Mouse (Mus musculus): ENCODE measurements at regions not wholly inside any gene's neighbourhood (a gene's known extent, or its start where the extent isn't known, plus 50 kb on each side); places are given as distances from the start of the nearest gene placed in this dataset.

GRCm38 (mm10) chr4:26637859-26638258, 291.2 kb upstream of the Manea start:
- Histone ChIP-seq H3K9me3 (no peaks in the 10 kb centered on the region), H3K9ac (no peak overlapping the region), H3K27ac (no peak overlapping the region), H3K4me3 (no peak overlapping the region), H3K4me1 (no peaks in the 10 kb centered on the region), H3K36me3 (no peaks in the 10 kb centered on the region), H3K27me3 (replicated peaks) (no peaks in the 10 kb centered on the region), H3K4me2 (replicated peaks) (no peak overlapping the region)
- ATAC-seq (ENCODE audit: low FRiP score, low read depth), result no peak
- 88% methylated on average over 2 of the region's 2 CpGs for WGBS

- 0 out of 2 replicates have a peak, but pooled peaks have one; percentile 37 for ATAC-seq (ENCODE audit: low FRiP score, low read depth)
- 45% methylated on average over 1 of the region's 1 CpGs for WGBS
- no peaks in the 10 kb centered on the region for H3K27me3 ChIP-seq (replicated peaks)
- H3K36me3 ChIP-seq, result no peaks in the 10 kb centered on the region
- H3K4me1 ChIP-seq, result no peaks in the 10 kb centered on the region
- H3K9ac ChIP-seq, result no peak overlapping the region
- no peak overlapping the region for H3K4me2 ChIP-seq (replicated peaks)
- no peaks in the 10 kb centered on the region for H3K9me3 ChIP-seq
- H3K4me3 ChIP-seq, result no peak overlapping the region
- no peak overlapping the region for H3K27ac ChIP-seq
These were observed 284.0 kb upstream of the Manea start for GRCm38 (mm10) chr4:26630553-26631206.

GRCm38 (mm10) chr4:26629710-26630109, 283.0 kb upstream of the Manea start:
- no peak overlapping the region for H3K4me3 ChIP-seq
- no peaks in the 10 kb centered on the region for H3K27me3 ChIP-seq (replicated peaks)
- H3K36me3 ChIP-seq, result no peaks in the 10 kb centered on the region
- no peaks in the 10 kb centered on the region for H3K9me3 ChIP-seq
- no peak for ATAC-seq (ENCODE audit: low FRiP score, low read depth)
- WGBS, result 84% methylated on average over 2 of the region's 2 CpGs
- no peak overlapping the region for H3K4me2 ChIP-seq (replicated peaks)
- no peaks in the 10 kb centered on the region for H3K4me1 ChIP-seq
- no peak overlapping the region for H3K27ac ChIP-seq
- H3K9ac ChIP-seq, result no peak overlapping the region

GRCm38 (mm10) chr4:26627744-26628143, 281.1 kb upstream of the Manea start:
- no peak overlapping the region for H3K9ac ChIP-seq
- H3K4me2 ChIP-seq (replicated peaks), result no peak overlapping the region
- no peak overlapping the region for H3K4me3 ChIP-seq
- no peaks in the 10 kb centered on the region for H3K4me1 ChIP-seq
- 87% methylated on average over 6 of the region's 6 CpGs for WGBS
- no peak for ATAC-seq (ENCODE audit: low FRiP score, low read depth)
- H3K9me3 ChIP-seq, result no peaks in the 10 kb centered on the region
- H3K36me3 ChIP-seq, result no peaks in the 10 kb centered on the region
- H3K27ac ChIP-seq, result no peak overlapping the region
- no peaks in the 10 kb centered on the region for H3K27me3 ChIP-seq (replicated peaks)

- Histone ChIP-seq H3K9me3 (no peaks in the 10 kb centered on the region), H3K27ac (no peak overlapping the region), H3K27me3 (replicated peaks) (no peaks in the 10 kb centered on the region), H3K4me1 (no peaks in the 10 kb centered on the region), H3K4me2 (replicated peaks) (no peak overlapping the region), H3K9ac (no peak overlapping the region), H3K36me3 (no peaks in the 10 kb centered on the region), H3K4me3 (no peak overlapping the region)
- WGBS, result 57% methylated on average over 3 of the region's 3 CpGs
- 0 out of 2 replicates have a peak, but pooled peaks have one; percentile 41 for ATAC-seq (ENCODE audit: low FRiP score, low read depth)
These were observed 242.6 kb upstream of the Manea start for GRCm38 (mm10) chr4:26589081-26589869.

GRCm38 (mm10) chr4:26555690-26556089, 209.0 kb upstream of the Manea start:
- no peaks in the 10 kb centered on the region for H3K27me3 ChIP-seq (replicated peaks)
- ATAC-seq (ENCODE audit: low FRiP score, low read depth), result no peak
- H3K27ac ChIP-seq, result no peak overlapping the region
- no peak overlapping the region for H3K4me3 ChIP-seq
- no peaks in the 10 kb centered on the region for H3K9me3 ChIP-seq
- H3K4me2 ChIP-seq (replicated peaks), result no peak overlapping the region
- H3K9ac ChIP-seq, result no peak overlapping the region
- H3K36me3 ChIP-seq, result no peaks in the 10 kb centered on the region
- 90% methylated on average over 3 of the region's 3 CpGs for WGBS
- no peaks in the 10 kb centered on the region for H3K4me1 ChIP-seq

GRCm38 (mm10) chr4:26543833-26544232, 197.1 kb upstream of the Manea start:
- 67% methylated on average over 1 of the region's 1 CpGs for WGBS
- no peak overlapping the region for H3K27ac ChIP-seq
- no peaks in the 10 kb centered on the region for H3K4me1 ChIP-seq
- no peaks in the 10 kb centered on the region for H3K9me3 ChIP-seq
- no peak overlapping the region for H3K9ac ChIP-seq
- 0 out of 2 replicates have a peak, but pooled peaks have one; percentile 63 for ATAC-seq (ENCODE audit: low FRiP score, low read depth)
- H3K36me3 ChIP-seq, result no peaks in the 10 kb centered on the region
- H3K4me3 ChIP-seq, result no peak overlapping the region
- no peaks in the 10 kb centered on the region for H3K27me3 ChIP-seq (replicated peaks)
- no peak overlapping the region for H3K4me2 ChIP-seq (replicated peaks)

- Histone ChIP-seq H3K9ac (no peak overlapping the region), H3K4me3 (no peak overlapping the region), H3K36me3 (no peaks in the 10 kb centered on the region), H3K27me3 (replicated peaks) (no peaks in the 10 kb centered on the region), H3K4me1 (no peaks in the 10 kb centered on the region), H3K9me3 (no peaks in the 10 kb centered on the region), H3K4me2 (replicated peaks) (no peak overlapping the region), H3K27ac (no peak overlapping the region)
- 68% methylated on average over 2 of the region's 2 CpGs for WGBS
- no peak for ATAC-seq (ENCODE audit: low FRiP score, low read depth)
These were observed 195.8 kb upstream of the Manea start for GRCm38 (mm10) chr4:26542511-26542910.

- Histone ChIP-seq H3K9ac (no peak overlapping the region), H3K27ac (no peak overlapping the region), H3K36me3 (no peaks in the 10 kb centered on the region), H3K4me3 (no peak overlapping the region), H3K4me1 (no peaks in the 10 kb centered on the region), H3K4me2 (replicated peaks) (no peak overlapping the region), H3K27me3 (replicated peaks) (no peaks in the 10 kb centered on the region), H3K9me3 (no peaks in the 10 kb centered on the region)
- no peak for ATAC-seq (ENCODE audit: low FRiP score, low read depth)
- 76% methylated on average over 5 of the region's 5 CpGs for WGBS
These were observed 161.3 kb upstream of the Manea start for GRCm38 (mm10) chr4:26508004-26508403.

- H3K4me1 ChIP-seq, result no peaks in the 10 kb centered on the region
- H3K4me3 ChIP-seq, result no peak overlapping the region
- no peak for ATAC-seq (ENCODE audit: low FRiP score, low read depth)
- no peaks in the 10 kb centered on the region for H3K9me3 ChIP-seq
- no peak overlapping the region for H3K4me2 ChIP-seq (replicated peaks)
- no peaks in the 10 kb centered on the region for H3K27me3 ChIP-seq (replicated peaks)
- no peaks in the 10 kb centered on the region for H3K36me3 ChIP-seq
- no peak overlapping the region for H3K9ac ChIP-seq
- H3K27ac ChIP-seq, result no peak overlapping the region
These were observed 147.6 kb upstream of the Manea start for GRCm38 (mm10) chr4:26494262-26494661.

GRCm38 (mm10) chr4:26474913-26475312, 128.2 kb upstream of the Manea start:
- 88% methylated on average over 1 of the region's 1 CpGs for WGBS
- H3K36me3 ChIP-seq, result no peaks in the 10 kb centered on the region
- H3K4me2 ChIP-seq (replicated peaks), result no peak overlapping the region
- no peaks in the 10 kb centered on the region for H3K27me3 ChIP-seq (replicated peaks)
- ATAC-seq (ENCODE audit: low FRiP score, low read depth), result no peak
- no peak overlapping the region for H3K9ac ChIP-seq
- H3K9me3 ChIP-seq, result no peaks in the 10 kb centered on the region
- no peak overlapping the region for H3K27ac ChIP-seq
- no peak overlapping the region for H3K4me3 ChIP-seq
- no peaks in the 10 kb centered on the region for H3K4me1 ChIP-seq

GRCm38 (mm10) chr4:26441533-26441932, 94.8 kb upstream of the Manea start:
- H3K9me3 ChIP-seq, result no peaks in the 10 kb centered on the region
- H3K9ac ChIP-seq, result no peak overlapping the region
- H3K27ac ChIP-seq, result no peak overlapping the region
- no peaks in the 10 kb centered on the region for H3K36me3 ChIP-seq
- ATAC-seq (ENCODE audit: low FRiP score, low read depth), result no peak
- 41% methylated on average over 1 of the region's 1 CpGs for WGBS
- no peak overlapping the region for H3K4me2 ChIP-seq (replicated peaks)
- H3K27me3 ChIP-seq (replicated peaks), result no peaks in the 10 kb centered on the region
- no peaks in the 10 kb centered on the region for H3K4me1 ChIP-seq
- no peak overlapping the region for H3K4me3 ChIP-seq

GRCm38 (mm10) chr4:26422084-26422483, 75.4 kb upstream of the Manea start:
- Histone ChIP-seq H3K9ac (no peak overlapping the region), H3K4me1 (no peaks in the 10 kb centered on the region), H3K9me3 (no peaks in the 10 kb centered on the region), H3K27me3 (replicated peaks) (no peaks in the 10 kb centered on the region), H3K36me3 (no peaks in the 10 kb centered on the region), H3K4me3 (no peak overlapping the region), H3K27ac (no peak overlapping the region), H3K4me2 (replicated peaks) (no peak overlapping the region)
- no peak for ATAC-seq (ENCODE audit: low FRiP score, low read depth)

All from neural tube, embryonic 12.5 days (tissue).